Mouse (Mus musculus) neural tube, embryonic 14.5 days (tissue): Measurements from ENCODE around the gene Cd63. TPM values are rescaled to one million over a fixed set of nuclear protein-coding genes. Genes with fewer than 3 reads are reported as not detected.

Experiments used
- ATAC-seq: fragments of 200-750 bp; cut with Nextera tagmentation; 2 replicates; pipeline ENCODE4 v1.8.0; 2017; ENCODE audit warnings: low read depth, mild to moderate bottlenecking, moderate TSS enrichment, moderate library complexity
- H3K27ac ChIP-seq: fragments of 300-500 bp; sonication (generic); 2 replicates; pipeline ENCODE4 v1.5.1; 2014; ENCODE audit warnings: low read depth, mild to moderate bottlenecking, control low read depth, low read length, moderate library complexity, mixed read lengths
- H3K27me3 ChIP-seq: fragments of 300-500 bp; sonication (generic); 2 replicates; pipeline ENCODE4 v1.6.1; 2014; ENCODE audit warnings: low read length; ENCODE audit not compliant: control insufficient read depth, insufficient read depth
- H3K36me3 ChIP-seq: fragments of 300-500 bp; sonication (generic); 2 replicates; pipeline ENCODE4 v1.6.1; 2014; ENCODE audit warnings: low read length, mixed read lengths; ENCODE audit not compliant: control insufficient read depth, insufficient read depth
- H3K4me1 ChIP-seq: fragments of 300-500 bp; sonication (generic); 2 replicates; pipeline ENCODE4 v1.6.1; 2014; ENCODE audit warnings: low read length; ENCODE audit not compliant: control insufficient read depth, insufficient read depth
- H3K4me2 ChIP-seq: fragments of 300-500 bp; sonication (generic); 2 replicates; pipeline ENCODE4 v1.6.1; 2014; ENCODE audit warnings: mild to moderate bottlenecking, low read depth, low read length, control low read depth
- H3K4me3 ChIP-seq: fragments of 300-500 bp; sonication (generic); 2 replicates; pipeline ENCODE4 v1.5.1; 2014; ENCODE audit warnings: low read depth, low read length, control low read depth, mixed read lengths
- H3K9ac ChIP-seq: fragments of 300-500 bp; sonication (generic); replicated peaks from 2 replicates; pipeline ENCODE4 v1.6.1; 2014; ENCODE audit warnings: low read depth, mild to moderate bottlenecking, control low read depth, low read length, mixed read lengths
- H3K9me3 ChIP-seq: fragments of 300-500 bp; sonication (generic); 2 replicates; pipeline ENCODE4 v1.6.1; 2016; ENCODE audit warnings: low read length; ENCODE audit not compliant: control insufficient read depth
- WGBS: fragments of 180-500 bp; shearing (Covaris S2); extraction: QIAGEN DNeasy Blood & Tissue Kit; methylation state at CpG from one replicate; pipeline ENCODE4 v1.1.7; 2014; 5-methylcytosine and 5-hydroxymethylcytosine counted together
- polyA plus RNA-seq: library from polyadenylated mRNA; unstranded; fragments of >200 nt; fragmentation: Nextera tagmentation; extraction: Ambion mirVana; gene quantifications from 2 replicates; pipeline ENCODE4 v1.2.1, GENCODE M21; 2014

Gene Cd63
- polyA plus RNA-seq, 1 experiment from 2014 or later: 146 TPM

DNA sequence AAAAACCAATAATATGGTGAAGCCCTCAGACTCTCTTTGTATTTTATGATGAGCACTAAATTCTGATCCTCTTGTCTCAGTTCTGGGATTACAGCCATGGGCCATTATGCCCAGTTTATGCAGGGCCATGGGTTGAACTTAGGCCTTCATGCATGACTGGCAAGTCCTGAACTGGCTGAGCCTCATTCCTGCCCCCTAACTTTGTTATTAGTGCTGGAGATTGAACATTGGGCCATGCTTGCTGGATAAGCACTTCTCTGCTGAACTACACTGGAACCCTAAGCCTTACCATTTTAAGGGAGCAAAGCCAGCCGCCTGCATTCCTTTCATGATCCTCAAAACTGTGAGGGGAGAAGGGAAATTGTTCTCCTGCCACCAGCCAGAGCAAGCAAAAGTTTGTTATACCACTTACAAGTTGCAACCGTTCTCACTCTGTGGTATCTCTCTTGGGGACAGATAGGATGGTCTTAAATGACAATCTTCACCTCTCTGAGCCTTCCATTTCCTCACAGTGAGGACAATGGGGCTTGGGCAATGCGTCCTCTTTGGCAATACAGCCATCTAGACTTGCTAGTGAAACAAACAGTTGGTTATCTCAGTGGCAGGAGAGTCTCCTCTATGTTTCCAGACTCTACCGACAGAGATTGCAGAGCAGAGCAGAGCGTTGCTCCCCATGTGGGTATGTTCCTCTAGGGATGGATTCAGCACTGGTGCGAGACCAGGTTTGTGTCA lies 864 bp upstream of the Cd63 start:
- Histone ChIP-seq H3K36me3 (no peaks in the 10 kb centered on the region), H3K27ac (no peak overlapping the region), H3K4me3 (no peak overlapping the region), H3K9ac (no peak overlapping the region), H3K4me2 (no peak overlapping the region), H3K4me1 (0 out of 2 replicates have a peak, but pooled peaks cover 6% of the 10 kb centered on the region), H3K9me3 (no peaks in the 10 kb centered on the region), H3K27me3 (0 out of 2 replicates have a peak, but pooled peaks cover 2% of the 10 kb centered on the region)
- ATAC-seq: no peak
- WGBS: 84% methylated on average over 6 of the region's 6 CpGs

DNA sequence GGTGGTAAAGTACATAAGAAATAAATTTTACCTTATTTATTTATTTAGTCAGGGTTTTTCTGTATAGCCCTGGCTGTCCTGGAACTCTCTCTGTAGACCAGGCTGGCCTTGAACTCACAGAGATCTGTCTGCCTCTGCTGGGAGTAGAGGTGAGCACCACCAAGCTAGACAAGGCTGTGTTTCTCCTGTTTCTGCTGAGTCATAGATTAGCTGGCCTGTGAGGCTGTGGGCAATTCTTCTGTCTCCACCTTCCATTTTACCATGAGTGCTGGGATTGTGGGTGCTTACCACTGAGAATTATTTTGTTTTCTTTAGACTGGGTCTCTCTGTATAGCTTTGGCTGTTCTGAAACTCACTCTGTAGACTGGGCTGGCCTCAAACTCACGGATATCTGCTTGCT lies 620 bp downstream of the Cd63 start:
- 80% methylated on average over 1 of the region's 1 CpGs for WGBS
- H3K9ac ChIP-seq: no peak overlapping the region
- H3K27ac ChIP-seq: no peak overlapping the region
- H3K4me3 ChIP-seq: no peak overlapping the region
- no peak overlapping the region for H3K4me2 ChIP-seq
- H3K4me1 ChIP-seq: 0 out of 2 replicates have a peak, but pooled peaks cover 4% of the 10 kb centered on the region
- no peaks in the 10 kb centered on the region for H3K9me3 ChIP-seq
- 0 out of 2 replicates have a peak, but pooled peaks cover 2% of the 10 kb centered on the region for H3K27me3 ChIP-seq
- ATAC-seq: no peak
- no peaks in the 10 kb centered on the region for H3K36me3 ChIP-seq

DNA sequence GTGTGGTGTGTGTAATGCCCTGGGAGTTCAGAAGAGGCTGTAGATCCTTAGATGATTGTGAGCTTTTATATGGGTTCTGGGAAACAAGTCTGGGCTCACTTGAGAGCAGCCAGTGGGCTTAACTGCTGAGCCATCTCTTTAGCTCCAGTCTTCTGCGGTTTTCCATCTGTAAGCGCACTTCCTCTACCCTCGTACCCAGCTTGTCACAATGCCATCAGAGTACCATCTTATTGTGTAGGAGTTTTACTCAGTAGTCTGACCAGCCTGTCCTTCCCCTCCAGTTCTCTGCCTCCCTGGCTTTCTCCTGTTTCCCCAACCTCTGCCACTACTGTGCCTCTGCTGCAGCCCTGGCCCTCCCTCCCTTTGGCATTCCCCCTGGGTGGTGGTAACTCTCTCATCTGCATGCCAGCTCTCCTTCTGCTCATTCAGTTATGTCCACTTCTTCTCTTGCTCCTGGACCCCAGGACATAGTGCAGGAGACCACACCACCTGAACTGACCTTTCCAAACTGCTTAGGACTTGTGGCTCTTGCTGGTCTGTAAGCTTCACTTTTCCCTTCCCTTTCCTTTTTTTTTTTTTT lies 1.7 kb downstream of the Cd63 start:
- Histone ChIP-seq H3K4me3 (no peak overlapping the region), H3K4me2 (no peak overlapping the region), H3K27ac (no peak overlapping the region), H3K4me1 (no peaks in the 10 kb centered on the region), H3K9me3 (no peaks in the 10 kb centered on the region), H3K9ac (no peak overlapping the region), H3K27me3 (no peaks in the 10 kb centered on the region), H3K36me3 (no peaks in the 10 kb centered on the region)
- no peak for ATAC-seq
- WGBS: 87% methylated on average over 3 of the region's 3 CpGs

DNA sequence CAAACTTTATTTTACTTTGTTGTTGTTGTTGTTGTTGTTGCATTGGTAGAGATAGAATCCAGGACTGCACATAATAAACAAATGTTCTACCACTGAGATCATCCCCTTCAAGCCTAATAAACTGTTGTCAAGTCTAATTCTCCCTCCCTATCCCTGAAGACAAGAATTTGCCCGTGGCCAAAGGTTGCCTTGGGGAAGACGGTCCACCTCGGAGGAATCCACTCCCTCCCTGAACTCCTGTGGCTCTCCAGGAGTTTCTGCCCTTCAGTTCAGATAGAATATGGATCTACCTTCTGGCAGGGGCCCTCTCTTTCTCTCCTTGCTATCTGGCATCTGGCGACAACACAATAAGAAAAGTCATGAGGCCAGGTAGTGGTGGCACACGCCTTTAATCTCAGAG lies 4.0 kb downstream of the Cd63 start:
- H3K4me2 ChIP-seq: no peak overlapping the region
- H3K9me3 ChIP-seq: no peaks in the 10 kb centered on the region
- H3K27me3 ChIP-seq: no peaks in the 10 kb centered on the region; the same call in 1 of the 2 replicates
- H3K4me3 ChIP-seq: no peak overlapping the region
- H3K9ac ChIP-seq: no peak overlapping the region
- H3K4me1 ChIP-seq: no peaks in the 10 kb centered on the region
- ATAC-seq: no peak
- no peaks in the 10 kb centered on the region for H3K36me3 ChIP-seq
- no peak overlapping the region for H3K27ac ChIP-seq
- WGBS: 77% methylated on average over 5 of the region's 5 CpGs

DNA sequence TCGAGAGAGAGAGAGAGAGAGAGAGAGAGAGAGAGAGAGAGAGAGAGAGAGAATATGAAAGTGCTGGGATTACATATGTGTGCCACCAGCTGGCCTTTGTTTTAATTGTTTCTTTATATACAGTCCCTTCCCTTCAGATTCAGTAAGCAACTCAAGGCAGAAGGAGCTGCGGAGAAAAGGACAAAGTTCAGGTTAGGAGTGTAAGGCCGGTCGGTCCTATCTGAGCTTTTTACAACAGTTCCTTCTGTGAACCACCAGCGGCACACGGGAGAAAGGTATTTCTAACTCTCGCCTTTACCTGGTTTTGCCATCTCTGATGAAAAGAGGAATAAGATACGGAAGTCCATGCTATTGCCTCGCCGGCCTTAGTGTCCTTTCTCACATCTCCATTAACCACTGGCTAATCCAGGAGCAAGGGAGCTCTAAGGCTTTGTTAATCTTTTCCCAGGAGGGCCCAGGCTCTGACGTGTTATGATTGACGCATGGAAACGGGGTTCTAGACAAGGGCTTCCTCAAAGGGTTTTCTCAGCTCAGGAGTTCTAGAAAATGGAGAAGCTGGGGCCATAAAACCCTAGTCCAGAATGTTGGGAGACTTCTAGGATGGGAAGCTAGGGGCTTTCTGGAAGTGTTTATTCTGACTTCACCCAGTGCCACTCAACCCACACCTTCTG lies 8.1 kb downstream of the Cd63 start:
- 0 out of 2 replicates have a peak overlapping the region, but pooled peaks have one; percentile 81 for H3K9ac ChIP-seq
- no peak for ATAC-seq
- H3K27ac ChIP-seq: no peak overlapping the region
- H3K9me3 ChIP-seq: no peaks in the 10 kb centered on the region
- H3K27me3 ChIP-seq: no peaks in the 10 kb centered on the region; the same call in 1 of the 2 replicates
- 60% methylated on average over 13 of the region's 13 CpGs for WGBS
- H3K36me3 ChIP-seq: no peaks in the 10 kb centered on the region
- H3K4me2 ChIP-seq: peak overlapping the region; percentile 75
- H3K4me1 ChIP-seq: no peaks in the 10 kb centered on the region
- peak overlapping the region; percentile 67 for H3K4me3 ChIP-seq

DNA sequence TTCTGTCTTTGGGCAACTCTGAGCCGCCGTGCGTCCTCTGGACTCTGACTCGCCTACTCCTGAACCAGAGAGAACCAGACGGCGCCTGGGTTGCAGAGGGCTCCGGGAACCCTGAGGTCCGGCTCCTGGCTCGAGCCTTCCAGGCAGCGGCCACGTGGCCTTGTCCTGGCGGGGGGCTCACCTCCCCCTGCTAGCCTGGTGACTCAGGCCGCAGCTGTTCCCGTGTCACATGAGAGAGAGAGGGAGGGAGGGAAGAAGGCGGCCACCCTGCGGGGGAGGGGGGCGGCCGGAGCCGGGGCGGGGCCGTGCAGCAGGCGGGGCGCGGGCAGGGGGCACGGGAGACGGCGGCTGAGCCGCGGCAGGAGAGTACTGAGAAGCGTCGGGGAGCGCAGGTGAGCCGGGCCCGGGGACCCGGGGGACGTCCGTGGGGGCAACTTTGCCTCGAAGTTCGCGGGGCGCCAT lies 8.8 kb downstream of the Cd63 start:
- under 1% methylated on average over 28 of the region's 41 CpGs for WGBS
- no peaks in the 10 kb centered on the region; the same call in 1 of the 2 replicates for H3K27me3 ChIP-seq
- no peaks in the 10 kb centered on the region for H3K9me3 ChIP-seq
- peak overlapping the region; percentile 81 for H3K9ac ChIP-seq
- ATAC-seq: peak; percentile 56
- H3K27ac ChIP-seq: peak overlapping the region; percentile 48; the same call in 1 of the 2 replicates
- no peaks in the 10 kb centered on the region for H3K36me3 ChIP-seq
- peak overlapping the region; percentile 75 for H3K4me2 ChIP-seq
- no peaks in the 10 kb centered on the region for H3K4me1 ChIP-seq
- peak overlapping the region; percentile 67 for H3K4me3 ChIP-seq

DNA sequence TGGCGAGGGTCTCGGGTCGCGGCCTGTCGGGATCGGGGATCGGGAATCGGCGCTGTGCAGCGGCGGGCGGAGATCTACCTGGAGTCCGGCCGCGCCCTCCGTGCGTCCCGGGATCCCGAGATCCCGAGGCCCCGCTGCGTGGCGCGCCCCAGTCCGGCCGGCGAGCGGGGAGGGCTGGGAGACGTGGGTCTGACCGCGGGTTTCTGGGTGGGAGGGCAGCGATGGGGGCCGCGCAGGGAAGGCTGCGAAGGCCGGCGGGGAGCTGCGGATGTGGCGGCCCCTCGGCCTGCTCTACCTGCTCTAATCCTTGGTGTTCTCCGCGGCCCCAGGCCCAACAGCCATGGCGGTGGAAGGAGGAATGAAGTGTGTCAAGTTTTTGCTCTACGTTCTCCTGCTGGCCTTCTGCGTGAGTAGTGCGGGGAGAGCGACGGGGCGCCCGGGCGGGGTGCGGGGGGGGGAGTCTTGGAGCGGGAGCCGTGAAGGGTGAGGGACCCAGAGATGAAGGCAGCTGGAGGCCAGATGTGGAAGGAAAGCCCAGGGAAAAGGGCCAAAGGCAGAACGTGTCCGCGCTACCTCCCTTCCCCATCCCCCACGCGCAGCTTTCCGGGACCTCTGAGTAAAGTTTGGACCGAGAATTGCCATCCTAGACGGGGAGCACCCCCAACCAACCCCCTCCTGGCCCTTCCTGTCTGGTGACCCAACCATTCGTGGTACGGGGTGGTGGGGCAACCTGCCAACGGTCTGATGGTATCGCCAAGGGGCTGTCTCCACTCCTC lies 9.5 kb downstream of the Cd63 start:
- Histone ChIP-seq H3K27me3 (no peaks in the 10 kb centered on the region; the same call in 1 of the 2 replicates), H3K9me3 (no peaks in the 10 kb centered on the region), H3K4me3 (peak overlapping the region; percentile 67), H3K36me3 (no peaks in the 10 kb centered on the region), H3K4me1 (no peaks in the 10 kb centered on the region), H3K9ac (peak overlapping the region; percentile 81), H3K4me2 (peak overlapping the region; percentile 75), H3K27ac (peak overlapping the region; percentile 48; the same call in 1 of the 2 replicates)
- 2% methylated on average over 57 of the region's 66 CpGs for WGBS
- ATAC-seq: peak; percentile 33

DNA sequence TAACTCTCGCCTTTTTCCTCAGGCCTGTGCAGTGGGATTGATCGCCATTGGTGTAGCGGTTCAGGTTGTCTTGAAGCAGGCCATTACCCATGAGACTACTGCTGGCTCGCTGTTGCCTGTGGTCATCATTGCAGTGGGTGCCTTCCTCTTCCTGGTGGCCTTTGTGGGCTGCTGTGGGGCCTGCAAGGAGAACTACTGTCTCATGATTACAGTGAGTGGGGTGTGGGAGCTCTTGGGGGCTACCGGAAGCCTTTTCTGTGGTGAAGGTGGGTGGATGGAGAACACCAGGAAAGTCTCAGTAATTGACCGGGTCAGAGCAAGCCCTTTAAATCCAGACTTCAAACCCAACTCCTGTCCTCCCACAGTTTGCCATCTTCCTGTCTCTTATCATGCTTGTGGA lies 10.6 kb downstream of the Cd63 start:
- H3K27me3 ChIP-seq: no peaks in the 10 kb centered on the region; the same call in 1 of the 2 replicates
- ATAC-seq: no peak
- H3K9me3 ChIP-seq: no peaks in the 10 kb centered on the region
- no peaks in the 10 kb centered on the region for H3K36me3 ChIP-seq
- H3K27ac ChIP-seq: no peak overlapping the region
- H3K9ac ChIP-seq: no peak overlapping the region
- H3K4me3 ChIP-seq: no peak overlapping the region
- no peaks in the 10 kb centered on the region for H3K4me1 ChIP-seq
- H3K4me2 ChIP-seq: no peak overlapping the region
- WGBS: 92% methylated on average over 6 of the region's 6 CpGs
